Comparison of ENCODE assay signal across 7 mouse cellular contexts in genomic region chr19:34194132-34194745, GRCm38 (mm10). TPM values are rescaled to one million over a fixed set of nuclear protein-coding genes. Genes with fewer than 3 reads are reported as not detected.
DNase-seq lines count a peak whose midpoint lies in the region; ATAC-seq and TF ChIP-seq lines count a peak whose summit lies in the region.

No protein-coding gene starts in this region.

- no peak overlapping the region for H3K9ac ChIP-seq in midbrain, embryonic 13.5 days (replicated peaks)
- no peak overlapping the region for H3K9ac ChIP-seq in liver, adult 2 months (ENCODE audit: low read depth, low read length)
- H3K9ac ChIP-seq in stomach, embryonic 14.5 days (replicated peaks; ENCODE audit: low read depth, low read length) = no peak overlapping the region

- no peaks in the 10 kb centered on the region for H3K36me3 ChIP-seq in midbrain, embryonic 13.5 days
- no peaks in the 10 kb centered on the region for H3K36me3 ChIP-seq in midbrain, embryonic 10.5 days
- H3K36me3 ChIP-seq in liver, adult 2 months (ENCODE audit: control insufficient read depth, insufficient read depth, low read length) = no peaks in the 10 kb centered on the region
- H3K36me3 ChIP-seq in stomach, embryonic 14.5 days (ENCODE audit: control insufficient read depth, insufficient read depth, low read length) = no peaks in the 10 kb centered on the region

- no peak overlapping the region for H3K4me3 ChIP-seq in midbrain, embryonic 13.5 days (replicated peaks)
- no peak overlapping the region for H3K4me3 ChIP-seq in midbrain, embryonic 10.5 days
- peak overlapping the region; percentile 85 for H3K4me3 ChIP-seq in embryonic fibroblast, embryonic 13.5 days (ENCODE audit: insufficient read depth, low read length)
- no peak overlapping the region for H3K4me3 ChIP-seq in liver, adult 2 months (ENCODE audit: insufficient read depth, low read depth, low read length)
- H3K4me3 ChIP-seq in stomach, embryonic 14.5 days (ENCODE audit: low read depth, low read length) = 0 out of 2 replicates have a peak overlapping the region, but pooled peaks have one; percentile 52

- H3K79me2 ChIP-seq in liver, adult 2 months (ENCODE audit: control insufficient read depth, insufficient read depth, low read length) = no peaks in the 10 kb centered on the region

- intact Hi-C loops in gastrocnemius, postnatal 36 days (cut with DNase I) = no loop called here

- DNase-seq in midbrain, embryonic 10.5 days (ENCODE audit: low spot score) = no peak
- DNase-seq in liver, adult 2 months (ENCODE audit: extremely low read depth, low read depth, low spot score) = peak; percentile 19
- DNase-seq in gastrocnemius, postnatal 36 days = no peak

- peaks cover 18% of the 10 kb centered on the region for H3K4me1 ChIP-seq in midbrain, embryonic 13.5 days (replicated peaks)
- H3K4me1 ChIP-seq in midbrain, embryonic 10.5 days = peaks cover 32% of the 10 kb centered on the region
- peaks cover 14% of the 10 kb centered on the region for H3K4me1 ChIP-seq in embryonic fibroblast, embryonic 13.5 days (ENCODE audit: control insufficient read depth, insufficient read depth, low read length)
- peaks cover 2% of the 10 kb centered on the region; the same call in 1 of the 2 replicates for H3K4me1 ChIP-seq in liver, adult 2 months (ENCODE audit: control insufficient read depth, insufficient read depth, low read length)
- H3K4me1 ChIP-seq in stomach, embryonic 14.5 days (ENCODE audit: control insufficient read depth, insufficient read depth, low read length) = peaks cover 4% of the 10 kb centered on the region; the same call in 1 of the 2 replicates

- H3K27me3 ChIP-seq in midbrain, embryonic 13.5 days = peaks cover 35% of the 10 kb centered on the region
- H3K27me3 ChIP-seq in midbrain, embryonic 10.5 days (ENCODE audit: low read depth, poor library complexity, severe bottlenecking) = peaks cover 70% of the 10 kb centered on the region
- H3K27me3 ChIP-seq in liver, adult 2 months (ENCODE audit: control insufficient read depth, insufficient read depth, low read length) = peaks cover 3% of the 10 kb centered on the region
- H3K27me3 ChIP-seq in stomach, embryonic 14.5 days (ENCODE audit: control insufficient read depth, insufficient read depth, low read length) = no peaks in the 10 kb centered on the region

- no peaks in the 10 kb centered on the region for H3K9me3 ChIP-seq in midbrain, embryonic 13.5 days
- no peaks in the 10 kb centered on the region for H3K9me3 ChIP-seq in midbrain, embryonic 10.5 days (replicated peaks)
- H3K9me3 ChIP-seq in stomach, embryonic 14.5 days (ENCODE audit: control insufficient read depth, low read depth, low read length) = no peaks in the 10 kb centered on the region

- no peak overlapping the region for H3K27ac ChIP-seq in midbrain, embryonic 13.5 days
- no peak overlapping the region for H3K27ac ChIP-seq in midbrain, embryonic 10.5 days (replicated peaks)
- peak overlapping the region; percentile 99 for H3K27ac ChIP-seq in embryonic fibroblast, embryonic 13.5 days (ENCODE audit: insufficient read depth, low read length)
- H3K27ac ChIP-seq in liver, adult 2 months (replicated peaks; ENCODE audit: insufficient read depth, low read depth, low read length) = no peak overlapping the region
- H3K27ac ChIP-seq in stomach, embryonic 14.5 days (ENCODE audit: low read length) = no peak overlapping the region

- no peak for TF ChIP-seq CTCF in embryonic fibroblast, embryonic 13.5 days (IDR thresholded peaks at IDR 0.05; ENCODE audit: borderline replicate concordance, insufficient read depth, low read length)
- TF ChIP-seq CTCF in liver, adult 2 months (IDR thresholded peaks at IDR 0.05; ENCODE audit: low read depth, low read length) = no peak

- WGBS in midbrain, embryonic 13.5 days = 72% methylated on average over 6 of the region's 6 CpGs
- 81% methylated on average over 6 of the region's 6 CpGs for WGBS in midbrain, embryonic 10.5 days
- 89% methylated on average over 6 of the region's 6 CpGs for WGBS in liver, adult 2 months
- WGBS in stomach, embryonic 14.5 days = 92% methylated on average over 6 of the region's 6 CpGs

- TF ChIP-seq POLR2A in embryonic fibroblast, embryonic 13.5 days (IDR thresholded peaks at IDR 0.05; ENCODE audit: low read depth, low read length) = no peak
- no peak for TF ChIP-seq POLR2A in liver, adult 2 months (IDR thresholded peaks at IDR 0.05; ENCODE audit: extremely low read depth, insufficient read depth, low read length)

- peak overlapping the region; percentile 92 for H3K4me2 ChIP-seq in midbrain, embryonic 13.5 days (replicated peaks)
- H3K4me2 ChIP-seq in stomach, embryonic 14.5 days (replicated peaks; ENCODE audit: low read depth, low read length) = no peak overlapping the region

- no peak for ATAC-seq in midbrain, embryonic 13.5 days
- no peak for ATAC-seq in stomach, embryonic 14.5 days (ENCODE audit: insufficient number of reproducible peaks, insufficient read depth, low FRiP score, low read depth)
- no peak for ATAC-seq in erythroid progenitor cell, adult 5-6 weeks (replicated peaks; ENCODE audit: low FRiP score, poor library complexity, severe bottlenecking)

RNA-seq across cellular contexts. Expression of gene Stambpl1, which starts 2.2 kb away (rescaled TPM):
- polyA plus RNA-seq in midbrain, embryonic 13.5 days (2015; fragmentation: Nextera tagmentation; extraction: Ambion mirVana) = 5.1 and 5.9 TPM in 2 replicates
- polyA plus RNA-seq in midbrain, embryonic 10.5 days (2016; fragmentation: Nextera tagmentation; extraction: Ambion mirVana) = 1.9 and 2.2 TPM in 2 replicates
- 30.6 and 40.5 TPM in 2 replicates for polyA plus RNA-seq in embryonic fibroblast, embryonic 13.5 days (2011; ENCODE audit: insufficient read length, low read depth, missing spikeins)
- 2.1 and 3.1 TPM in 2 replicates for total RNA-seq in liver, adult 2 months (2014; rRNA removed)
- 0.76 and 0.77 TPM in 2 replicates for polyA plus RNA-seq in liver, adult 2 months (2012; rRNA removed)
- polyA plus RNA-seq in stomach, embryonic 14.5 days (2014; fragmentation: Nextera tagmentation; extraction: Ambion mirVana) = 7.4 and 10.8 TPM in 2 replicates
- 9.2 and 21.3 TPM in 2 replicates for total RNA-seq in erythroid progenitor cell, adult 5-6 weeks (2015; ENCODE audit: low replicate concordance)
- total RNA-seq in erythroid progenitor cell, adult 5-6 weeks (2017; ENCODE audit: low replicate concordance) = 2.7 and 7.8 TPM in 2 replicates
- total RNA-seq in gastrocnemius, postnatal 36 days (2021) = under 1 TPM; 0.79 TPM

RNA-seq across cellular contexts. Expression of gene Ankrd22, which starts 28.4 kb away (rescaled TPM):
- polyA plus RNA-seq in midbrain, embryonic 13.5 days (2015; fragmentation: Nextera tagmentation; extraction: Ambion mirVana) = not detected in 2 replicates
- polyA plus RNA-seq in midbrain, embryonic 10.5 days (2016; fragmentation: Nextera tagmentation; extraction: Ambion mirVana) = 0.11 TPM in 1 of 2 replicates, not detected in the other
- polyA plus RNA-seq in embryonic fibroblast, embryonic 13.5 days (2011; ENCODE audit: insufficient read length, low read depth, missing spikeins) = not detected in 2 replicates
- total RNA-seq in liver, adult 2 months (2014; rRNA removed) = 0.28 TPM in 1 of 2 replicates, not detected in the other
- not detected in 2 replicates for polyA plus RNA-seq in liver, adult 2 months (2012; rRNA removed)
- polyA plus RNA-seq in stomach, embryonic 14.5 days (2014; fragmentation: Nextera tagmentation; extraction: Ambion mirVana) = 3.5 and 3.9 TPM in 2 replicates
- 4.6 and 10.5 TPM in 2 replicates for total RNA-seq in erythroid progenitor cell, adult 5-6 weeks (2015; ENCODE audit: low replicate concordance)
- 1.3 TPM in 1 of 2 replicates, not detected in the other for total RNA-seq in erythroid progenitor cell, adult 5-6 weeks (2017; ENCODE audit: low replicate concordance)
- total RNA-seq in gastrocnemius, postnatal 36 days (2021) = not detected

Comparison
In these comparisons a context has a peak if more than half of its experiments do, and no peak if none do; other contexts are left out.
1. H3K4me3 ChIP-seq: peak in embryonic fibroblast, embryonic 13.5 days (single experiment) and stomach, embryonic 14.5 days (single experiment); none in midbrain, embryonic 13.5 days (single experiment), midbrain, embryonic 10.5 days (single experiment) and liver, adult 2 months (single experiment).